Mouse (Mus musculus) liver, adult 2 months (tissue): ENCODE measurements around the gene Gm10188. TPM values are rescaled to one million over a fixed set of nuclear protein-coding genes. Genes with fewer than 3 reads are reported as not detected.

ENCODE experiments used
- DNase-seq: peaks from one replicate; pipeline ENCODE4 v3.0.0-alpha.2; 2011; ENCODE audit warnings: low read depth, low spot score; ENCODE audit errors: extremely low read depth
- H3K27ac ChIP-seq: fragments of 200-500 bp; replicated peaks from 2 replicates; pipeline ENCODE4 v1.5.1; 2012; ENCODE audit warnings: low read depth, mild to moderate bottlenecking, control low read depth, inconsistent platforms, low read length; ENCODE audit not compliant: insufficient read depth
- H3K27me3 ChIP-seq: fragments of 200-500 bp; 2 replicates; pipeline ENCODE4 v1.6.1; 2012; ENCODE audit warnings: mild to moderate bottlenecking, moderate library complexity, low read length, inconsistent platforms; ENCODE audit not compliant: control insufficient read depth, insufficient read depth
- H3K36me3 ChIP-seq: fragments of 200-500 bp; 2 replicates; pipeline ENCODE4 v1.6.1; 2012; ENCODE audit warnings: low read length, inconsistent platforms; ENCODE audit not compliant: control insufficient read depth, insufficient read depth
- H3K4me1 ChIP-seq: fragments of 200-500 bp; 2 replicates; pipeline ENCODE4 v1.6.1; 2011; ENCODE audit warnings: low read length; ENCODE audit not compliant: control insufficient read depth, insufficient read depth
- H3K4me3 ChIP-seq: fragments of 200-500 bp; 2 replicates; pipeline ENCODE4 v1.5.1; 2011; ENCODE audit warnings: low read depth, mild to moderate bottlenecking, control low read depth, low read length, moderate library complexity; ENCODE audit not compliant: insufficient read depth
- H3K79me2 ChIP-seq: fragments of 200-500 bp; 2 replicates; pipeline ENCODE4 v1.6.1; 2012; ENCODE audit warnings: inconsistent platforms, mild to moderate bottlenecking, low read length, moderate library complexity; ENCODE audit not compliant: control insufficient read depth, insufficient read depth
- H3K9ac ChIP-seq: fragments of 200-500 bp; 2 replicates; pipeline ENCODE4 v1.6.1; 2012; ENCODE audit warnings: low read depth, mild to moderate bottlenecking, control low read depth, inconsistent platforms, low read length
- CTCF ChIP-seq: fragments of 200-500 bp; IDR thresholded peaks from 2 replicates; pipeline ENCODE4 v1.5.1; 2011; ENCODE audit warnings: low read depth, low read length, control low read depth
- WGBS: fragments of 180-500 bp; shearing (Covaris S2); methylation state at CpG from one replicate; pipeline ENCODE4 v1.1.7; 2018; 5-methylcytosine and 5-hydroxymethylcytosine counted together
- polyA plus RNA-seq: library from polyadenylated mRNA; depleted of rRNA; stranded (reverse); fragments of >200 nt; gene quantifications from 2 replicates; pipeline ENCODE4 v1.2.3, GENCODE M21; 2012; rRNA removed
- total RNA-seq: library from RNA; depleted of rRNA; stranded (reverse); fragments of >200 nt; gene quantifications from 2 replicates; pipeline ENCODE4 v1.2.3, GENCODE M21; 2014; rRNA removed

Gene Gm10188
- total and polyA plus RNA-seq, 2 experiments, result not detected

DNA sequence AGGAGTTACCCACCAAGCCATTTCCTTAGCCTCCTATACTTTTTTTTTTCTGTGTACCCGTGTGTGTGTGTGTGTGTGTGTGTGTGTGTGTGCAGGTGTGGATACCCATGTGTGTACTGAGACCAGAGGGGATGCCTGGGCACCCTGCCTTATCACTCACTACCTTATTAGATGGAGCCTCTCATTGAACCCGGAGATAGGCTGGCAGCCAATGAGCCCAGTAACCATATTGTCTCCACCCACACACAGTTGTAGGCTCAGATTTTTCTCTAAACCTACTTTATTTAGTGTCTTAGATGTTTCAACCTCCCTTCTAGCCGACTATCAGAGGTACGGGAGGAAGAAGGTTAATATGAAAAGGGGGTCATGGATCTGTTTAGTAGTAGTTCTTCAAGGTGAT is 43.3 kb downstream of the Gm10188 start:
- TF ChIP-seq CTCF, result no peak
- H3K4me1 ChIP-seq, result no peaks in the 10 kb centered on the region
- H3K36me3 ChIP-seq, result no peaks in the 10 kb centered on the region
- peaks cover 16% of the 10 kb centered on the region for H3K27me3 ChIP-seq
- no peak overlapping the region for H3K9ac ChIP-seq
- 83% methylated on average over 4 of the region's 4 CpGs for WGBS
- DNase-seq, result no peak
- H3K27ac ChIP-seq, result no peak overlapping the region
- H3K4me3 ChIP-seq, result no peak overlapping the region
- H3K79me2 ChIP-seq, result no peaks in the 10 kb centered on the region

Other genes starting within 250 kb of the Gm10188 start
- gene Elk4, start 222.2 kb downstream of the Gm10188 start, total RNA-seq, result 39.4 and 42.1 TPM in 2 replicates
- 17.2 and 23.3 TPM in 2 replicates for gene Elk4, start 222.2 kb downstream of the Gm10188 start, polyA plus RNA-seq
- gene Mfsd4a, start 161.7 kb downstream of the Gm10188 start, total RNA-seq, result 0.09 and 0.13 TPM in 2 replicates
- 0.12 and 0.21 TPM in 2 replicates for gene Mfsd4a, start 161.7 kb downstream of the Gm10188 start, polyA plus RNA-seq
- 4.7 and 5.3 TPM in 2 replicates for gene Cdk18, start 90.1 kb downstream of the Gm10188 start, total RNA-seq
- gene Cdk18, start 90.1 kb downstream of the Gm10188 start, polyA plus RNA-seq, result 29.2 and 33.2 TPM in 2 replicates
- not detected in 2 replicates for gene Lemd1, start 38.3 kb downstream of the Gm10188 start, total RNA-seq
- gene Lemd1, start 38.3 kb downstream of the Gm10188 start, polyA plus RNA-seq, result not detected in 2 replicates
- gene AC124108.1, start 38.3 kb downstream of the Gm10188 start, total RNA-seq, result not detected in 2 replicates
- gene AC124108.1, start 38.3 kb downstream of the Gm10188 start, polyA plus RNA-seq, result not detected in 2 replicates
- gene Klhdc8a, start 68.9 kb upstream of the Gm10188 start, total RNA-seq, result 0.18 and 0.81 TPM in 2 replicates
- gene Klhdc8a, start 68.9 kb upstream of the Gm10188 start, polyA plus RNA-seq, result 1.2 and 1.4 TPM in 2 replicates
- 3.8 and 4.8 TPM in 2 replicates for gene Nuak2, start 86.4 kb upstream of the Gm10188 start, total RNA-seq
- 6.4 and 8.0 TPM in 2 replicates for gene Nuak2, start 86.4 kb upstream of the Gm10188 start, polyA plus RNA-seq
- gene Tmcc2, start 161.5 kb upstream of the Gm10188 start, total RNA-seq, result 1.6 and 1.9 TPM in 2 replicates
- 2.2 and 2.5 TPM in 2 replicates for gene Tmcc2, start 161.5 kb upstream of the Gm10188 start, polyA plus RNA-seq
- 8.9 and 10.1 TPM in 2 replicates for gene Dstyk, start 187.8 kb upstream of the Gm10188 start, total RNA-seq
- 3.6 and 4.1 TPM in 2 replicates for gene Dstyk, start 187.8 kb upstream of the Gm10188 start, polyA plus RNA-seq
- 21.4 and 21.7 TPM in 2 replicates for gene Rbbp5, start 247.6 kb upstream of the Gm10188 start, total RNA-seq
- 10.2 and 10.5 TPM in 2 replicates for gene Rbbp5, start 247.6 kb upstream of the Gm10188 start, polyA plus RNA-seq